Mouse (Mus musculus) stomach, postnatal 0 days (tissue): ENCODE results near the gene Efna1.

Experiments
- CTCF ChIP-seq: IDR thresholded peaks from 2 replicates; pipeline ENCODE4 v1.5.1; 2016; ENCODE audit warnings: antibody characterized with exemption, low read depth, mild to moderate bottlenecking, moderate library complexity
- EP300 ChIP-seq: optimal IDR thresholded peaks from 2 replicates; pipeline ENCODE3; 2016; ENCODE audit warnings: antibody characterized with exemption

DNA sequence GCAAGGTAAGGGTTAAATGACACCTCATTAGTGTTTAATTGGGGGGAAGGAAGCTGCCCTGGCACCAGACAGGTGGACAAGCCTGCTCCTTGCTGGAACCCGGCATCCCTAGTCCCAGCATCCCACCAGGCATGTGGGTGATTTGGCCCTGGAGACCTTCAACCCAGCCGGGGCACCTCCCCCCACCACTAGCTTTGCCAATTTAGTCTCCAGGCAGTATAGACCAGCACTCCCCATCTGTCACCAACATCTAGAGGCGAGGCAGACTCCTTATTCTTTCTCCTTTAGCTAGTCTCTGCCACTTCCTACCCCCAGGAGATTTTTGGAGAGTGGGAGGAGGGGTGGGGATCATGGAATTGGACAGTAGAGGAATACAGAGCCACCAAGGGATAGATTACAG, 49.4 kb upstream of the Efna1 start:
- TF ChIP-seq CTCF (no peak), EP300 (no peak)
